Mouse (Mus musculus): Measurements from ENCODE around the gene Prl8a6. TPM values are rescaled to one million over a fixed set of nuclear protein-coding genes. Genes with fewer than 3 reads are reported as not detected.

The Prl8a6 gene
- total and polyA plus RNA-seq, 3 experiments = not detected

- TF ChIP-seq MYB (IDR thresholded peaks at IDR 0.05; ENCODE audit: low read depth, low read length) (no peak), SMC3 (IDR thresholded peaks at IDR 0.05; ENCODE audit: low read depth, low read length) (no peak), MAZ (IDR thresholded peaks at IDR 0.05; ENCODE audit: low read depth, low read length) (no peak), SIN3A (IDR thresholded peaks at IDR 0.05; ENCODE audit: low read length) (no peak), GATA1 (IDR thresholded peaks at IDR 0.05; ENCODE audit: low read depth, low read length) (no peak), NELFE (IDR thresholded peaks at IDR 0.05; ENCODE audit: low read depth, low read length) (no peak), CTCF (IDR thresholded peaks at IDR 0.05 in 2 of 3, conservative IDR thresholded peaks at IDR 0.05 in 1 of 3; ENCODE audit: control insufficient read depth in 1 of 3, insufficient read depth in 1 of 3, low read depth in 2 of 3, low read length in 3 of 3, poor library complexity in 1 of 3, severe bottlenecking in 1 of 3) (no peak), ZNF384 (IDR thresholded peaks at IDR 0.05; ENCODE audit: low read depth, low read length) (no peak), HCFC1 (IDR thresholded peaks at IDR 0.05; ENCODE audit: low read depth, low read length) (no peak), KAT2A (conservative IDR thresholded peaks at IDR 0.05; ENCODE audit: low read depth, low read length) (no peak), MEF2A (IDR thresholded peaks at IDR 0.05; ENCODE audit: extremely low read depth, insufficient replicate concordance, low read depth, low read length, poor library complexity, severe bottlenecking) (no peak), CHD2 (IDR thresholded peaks at IDR 0.05; ENCODE audit: low read length) (no peak), MAFK (IDR thresholded peaks at IDR 0.05; ENCODE audit: borderline replicate concordance, low read depth, low read length) (no peak), ZKSCAN1 (IDR thresholded peaks at IDR 0.05; ENCODE audit: low read depth, low read length) (no peak), ELF1 (IDR thresholded peaks at IDR 0.05; ENCODE audit: low read depth, low read length) (no peak), ZMIZ1 (IDR thresholded peaks at IDR 0.05; ENCODE audit: low read depth, low read length) (no peak), MAX (IDR thresholded peaks at IDR 0.05; ENCODE audit: low read length) (no peak), USF2 (IDR thresholded peaks at IDR 0.05; ENCODE audit: borderline replicate concordance in 1 of 2, insufficient read depth in 1 of 2, low read depth in 1 of 2, low read length in 2 of 2) (no peak), ZC3H11A (IDR thresholded peaks at IDR 0.05; ENCODE audit: low read depth, low read length) (no peak)
- no peak for DNase-seq (ENCODE audit: low read depth, low spot score)
- no peaks in the 10 kb centered on the region for H3K9me3 ChIP-seq (replicated peaks; ENCODE audit: insufficient read depth, low read length)
These were observed 24.8 kb downstream of the Prl8a6 start for GRCm38 (mm10) chr13:27413640-27414039.

GRCm38 (mm10) chr13:27399061-27399724 lies 39.3 kb downstream of the Prl8a6 start:
- no peak for DNase-seq (ENCODE audit: low read depth, low spot score)
- H3K4me3 ChIP-seq (ENCODE audit: control insufficient read depth in 1 of 2, insufficient read depth in 1 of 2, low read depth in 2 of 2, low read length in 2 of 2) = no peak overlapping the region
- H3K9ac ChIP-seq (ENCODE audit: control insufficient read depth, low read depth, low read length, poor library complexity, severe bottlenecking) = no peak overlapping the region
- no peaks in the 10 kb centered on the region for H3K36me3 ChIP-seq (ENCODE audit: control insufficient read depth in 1 of 2, insufficient read depth in 2 of 2, low read length in 2 of 2)
- no peaks in the 10 kb centered on the region for H3K9me3 ChIP-seq (replicated peaks; ENCODE audit: insufficient read depth, low read length)
- H3K4me1 ChIP-seq (ENCODE audit: control insufficient read depth in 1 of 2, insufficient read depth in 2 of 2, low read length in 2 of 2) = no peaks in the 10 kb centered on the region
- H3K79me2 ChIP-seq (ENCODE audit: control insufficient read depth, insufficient read depth, low read length, poor library complexity) = no peaks in the 10 kb centered on the region
- H3K27me3 ChIP-seq (ENCODE audit: control insufficient read depth in 1 of 2, insufficient read depth in 2 of 2, low read length in 2 of 2) = no peaks in the 10 kb centered on the region
- H3K27ac ChIP-seq (ENCODE audit: control insufficient read depth, low read depth, low read length) = no peak overlapping the region
- TF ChIP-seq ETS1 (IDR thresholded peaks at IDR 0.05; ENCODE audit: low read depth, low read length) (no peak), MYB (IDR thresholded peaks at IDR 0.05; ENCODE audit: low read depth, low read length) (no peak), USF2 (IDR thresholded peaks at IDR 0.05; ENCODE audit: borderline replicate concordance in 1 of 2, insufficient read depth in 1 of 2, low read depth in 1 of 2, low read length in 2 of 2) (no peak), CHD2 (IDR thresholded peaks at IDR 0.05; ENCODE audit: low read length) (no peak), CTCF (IDR thresholded peaks at IDR 0.05 in 2 of 3, conservative IDR thresholded peaks at IDR 0.05 in 1 of 3; ENCODE audit: control insufficient read depth in 1 of 3, insufficient read depth in 1 of 3, low read depth in 2 of 3, low read length in 3 of 3, poor library complexity in 1 of 3, severe bottlenecking in 1 of 3) (no peak), NRF1 (IDR thresholded peaks at IDR 0.05; ENCODE audit: insufficient read depth, low read depth, low read length, poor library complexity, severe bottlenecking) (no peak), ZNF384 (IDR thresholded peaks at IDR 0.05; ENCODE audit: low read depth, low read length) (no peak), MAZ (IDR thresholded peaks at IDR 0.05; ENCODE audit: low read depth, low read length) (no peak), MAFK (IDR thresholded peaks at IDR 0.05; ENCODE audit: borderline replicate concordance, low read depth, low read length) (no peak), ELF1 (IDR thresholded peaks at IDR 0.05; ENCODE audit: low read depth, low read length) (no peak), RAD21 (IDR thresholded peaks at IDR 0.05; ENCODE audit: low read depth, low read length) (no peak), KAT2A (conservative IDR thresholded peaks at IDR 0.05; ENCODE audit: low read depth, low read length) (no peak), HCFC1 (IDR thresholded peaks at IDR 0.05; ENCODE audit: low read depth, low read length) (no peak), TAL1 (IDR thresholded peaks at IDR 0.05; ENCODE audit: low read length) (no peak), UBTF (IDR thresholded peaks at IDR 0.05; ENCODE audit: borderline replicate concordance, insufficient read depth, low read depth, low read length) (no peak), E2F4 (IDR thresholded peaks at IDR 0.05; ENCODE audit: borderline replicate concordance, low read depth, low read length) (no peak), POLR2A (IDR thresholded peaks at IDR 0.05; ENCODE audit: control insufficient read depth in 1 of 2, insufficient read depth in 1 of 2, low read depth in 1 of 2, low read length in 2 of 2, poor library complexity in 1 of 2) (no peak)

More at GRCm38 (mm10) chr13:27413640-27414039, 24.8 kb downstream of the Prl8a6 start:
- Histone ChIP-seq H3K9ac (ENCODE audit: control insufficient read depth, low read depth, low read length, poor library complexity, severe bottlenecking) (no peak overlapping the region), H3K36me3 (ENCODE audit: control insufficient read depth in 1 of 2, insufficient read depth in 2 of 2, low read length in 2 of 2) (no peaks in the 10 kb centered on the region), H3K4me3 (ENCODE audit: control insufficient read depth in 1 of 2, insufficient read depth in 1 of 2, low read depth in 2 of 2, low read length in 2 of 2) (no peak overlapping the region), H3K4me1 (ENCODE audit: control insufficient read depth in 1 of 2, insufficient read depth in 2 of 2, low read length in 2 of 2) (no peaks in the 10 kb centered on the region), H3K27ac (ENCODE audit: control insufficient read depth, low read depth, low read length) (no peak overlapping the region), H3K79me2 (ENCODE audit: control insufficient read depth, insufficient read depth, low read length, poor library complexity) (no peaks in the 10 kb centered on the region), H3K27me3 (ENCODE audit: control insufficient read depth in 1 of 2, insufficient read depth in 2 of 2, low read length in 2 of 2) (no peaks in the 10 kb centered on the region)
